Mouse (Mus musculus): ENCODE results near the gene Ccl9. TPM values are rescaled to one million over a fixed set of nuclear protein-coding genes. Genes with fewer than 3 reads are reported as not detected.

Ccl9 gene
- polyA plus RNA-seq, 1 experiment = not detected

DNA sequence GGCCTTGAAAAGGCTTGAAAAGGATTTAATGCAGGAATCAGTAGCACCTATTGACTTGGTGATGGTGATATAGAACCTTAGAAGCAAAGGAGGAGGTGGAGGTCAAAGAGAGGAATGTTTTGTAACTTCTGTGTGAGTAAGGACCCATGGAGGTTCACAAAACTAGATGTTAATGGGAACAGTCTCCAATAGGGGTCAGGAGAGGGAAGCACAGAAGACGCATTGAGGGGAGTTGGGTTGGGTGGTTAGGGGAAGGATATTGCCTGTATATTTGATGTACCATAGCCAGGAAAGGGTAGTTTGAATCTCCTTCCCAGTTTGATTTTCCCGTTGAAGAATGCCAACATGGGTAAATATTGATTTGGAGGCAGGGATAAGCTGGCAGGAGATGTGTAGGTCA lies 5.8 kb upstream of the Ccl9 start:
- TF ChIP-seq GATA1 (IDR thresholded peaks at IDR 0.05; ENCODE audit: low read length) = no peak

DNA sequence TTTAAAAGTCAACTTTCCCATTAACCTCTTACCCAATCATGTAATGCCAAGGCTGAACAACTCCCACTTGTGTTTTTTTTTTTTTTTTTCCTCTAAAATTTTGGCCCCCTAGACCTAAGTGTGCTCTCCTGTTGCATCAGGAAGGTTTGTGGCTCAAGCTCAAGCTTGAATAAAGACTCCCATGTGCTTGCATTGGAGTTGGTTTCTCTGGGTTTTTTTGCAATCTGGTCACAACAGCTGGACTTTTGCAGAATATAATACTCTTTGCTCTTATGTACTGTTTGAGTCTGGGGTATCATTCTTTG lies 5.0 kb upstream of the Ccl9 start:
- TF ChIP-seq GATA1 (IDR thresholded peaks at IDR 0.05; ENCODE audit: low read length) = no peak

- no peak for TF ChIP-seq GATA1 (IDR thresholded peaks at IDR 0.05; ENCODE audit: low read length)
These were observed 4.4 kb upstream of the Ccl9 start for GRCm38 (mm10) chr11:83582626-83583449.

DNA sequence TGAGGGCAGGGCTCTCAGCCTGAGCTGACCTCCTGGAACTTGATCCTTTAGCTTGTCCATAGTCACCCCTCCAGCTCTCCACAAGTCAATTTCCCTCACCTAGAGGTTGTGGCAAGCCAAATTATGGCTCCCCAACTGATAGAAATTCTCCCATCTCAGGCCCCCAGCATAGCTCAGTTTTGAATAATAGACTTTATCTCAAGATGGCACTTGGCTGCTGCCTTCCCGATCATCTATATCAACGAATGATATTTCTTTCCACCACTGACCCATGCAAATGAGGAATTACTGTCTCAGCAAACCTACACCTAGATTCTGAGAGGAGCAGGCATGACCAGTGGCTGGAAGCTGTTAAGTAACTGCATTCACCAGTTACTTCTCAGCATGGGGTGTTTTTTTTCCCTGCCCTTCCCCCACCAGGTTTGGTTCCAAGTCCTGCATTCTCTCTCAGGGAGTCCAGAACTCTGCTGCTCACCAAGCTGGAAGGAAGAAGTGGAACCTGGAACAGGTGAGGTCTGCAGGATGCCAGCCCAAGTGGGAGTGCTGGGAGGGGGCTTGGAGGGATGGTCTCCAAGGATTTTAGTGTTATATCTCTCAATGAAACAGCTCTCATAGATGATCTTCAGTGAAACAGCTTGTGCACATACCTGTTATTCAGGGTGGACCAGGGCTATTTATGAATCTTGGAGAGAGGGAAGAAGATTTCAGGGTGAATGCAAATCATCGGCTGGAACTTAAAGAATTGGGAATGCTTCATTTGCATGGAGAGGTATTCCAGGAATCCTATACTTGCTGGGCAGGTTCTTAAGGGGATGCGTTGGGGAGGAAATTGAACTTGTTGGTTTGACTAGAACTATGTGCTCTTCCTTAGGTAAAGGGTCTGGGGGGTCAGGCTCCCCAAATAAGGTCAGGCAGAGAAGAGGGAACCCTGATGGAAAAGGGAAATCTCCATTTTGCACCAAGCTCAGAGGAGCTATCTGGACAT lies 3.5 kb upstream of the Ccl9 start:
- TF ChIP-seq GATA1 (IDR thresholded peaks at IDR 0.05; ENCODE audit: low read length) = no peak

DNA sequence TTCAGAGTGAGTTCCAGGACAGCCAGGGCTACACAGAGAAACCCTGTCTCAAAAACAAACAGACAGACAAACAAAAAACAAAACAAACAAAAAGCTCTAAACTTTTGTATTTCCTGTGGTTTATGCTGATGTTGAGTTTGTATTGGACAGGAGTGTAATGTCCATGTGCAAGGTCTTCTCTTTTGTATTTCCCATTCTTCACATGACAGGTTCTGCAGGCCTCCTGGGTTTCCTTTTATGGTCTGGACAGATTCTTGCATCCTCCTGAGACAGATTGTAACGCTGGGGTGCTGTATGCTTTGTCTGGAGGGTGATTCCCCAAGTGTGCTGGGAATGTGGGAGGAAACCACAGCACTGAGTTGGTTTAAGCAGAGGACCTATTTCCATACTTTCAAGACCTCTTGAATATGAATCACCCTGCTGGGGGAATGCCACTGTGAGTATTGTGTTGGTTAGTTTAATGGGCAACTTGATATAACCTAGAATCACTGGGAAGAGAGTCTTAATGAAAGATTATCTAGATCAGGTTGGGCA lies 2.3 kb upstream of the Ccl9 start:
- no peak for TF ChIP-seq GATA1 (IDR thresholded peaks at IDR 0.05; ENCODE audit: low read length)

- no peak for TF ChIP-seq GATA1 (IDR thresholded peaks at IDR 0.05; ENCODE audit: low read length)
These were observed 563 bp upstream of the Ccl9 start for GRCm38 (mm10) chr11:83578999-83579398.

GRCm38 (mm10) chr11:83576927-83577555 lies 1.4 kb downstream of the Ccl9 start:
- TF ChIP-seq GATA1 (IDR thresholded peaks at IDR 0.05; ENCODE audit: low read length) = no peak

- TF ChIP-seq GATA1 (IDR thresholded peaks at IDR 0.05; ENCODE audit: low read length) = no peak
These were observed 5.6 kb downstream of the Ccl9 start for GRCm38 (mm10) chr11:83572834-83573233.

DNA sequence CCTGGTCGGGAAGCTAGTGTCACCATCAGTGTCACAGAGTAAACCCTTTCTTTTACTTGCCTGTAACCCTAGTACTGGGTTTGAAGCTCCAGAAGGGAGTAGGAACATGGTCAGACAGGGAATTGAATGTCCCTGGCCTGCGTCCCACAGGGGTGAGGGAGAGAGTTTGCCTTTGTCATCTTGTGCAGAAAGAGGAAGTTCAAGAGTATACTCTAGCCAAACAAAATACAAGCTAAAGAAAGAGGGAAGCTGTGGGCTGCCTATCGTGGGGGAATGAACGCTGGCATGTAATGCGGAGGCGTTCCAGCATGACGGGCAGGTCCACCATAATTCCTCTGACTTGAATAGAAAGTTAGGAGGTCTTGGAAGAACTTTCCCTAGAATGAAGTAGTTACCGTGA lies 6.2 kb downstream of the Ccl9 start:
- TF ChIP-seq GATA1 (IDR thresholded peaks at IDR 0.05; ENCODE audit: low read length) = no peak

DNA sequence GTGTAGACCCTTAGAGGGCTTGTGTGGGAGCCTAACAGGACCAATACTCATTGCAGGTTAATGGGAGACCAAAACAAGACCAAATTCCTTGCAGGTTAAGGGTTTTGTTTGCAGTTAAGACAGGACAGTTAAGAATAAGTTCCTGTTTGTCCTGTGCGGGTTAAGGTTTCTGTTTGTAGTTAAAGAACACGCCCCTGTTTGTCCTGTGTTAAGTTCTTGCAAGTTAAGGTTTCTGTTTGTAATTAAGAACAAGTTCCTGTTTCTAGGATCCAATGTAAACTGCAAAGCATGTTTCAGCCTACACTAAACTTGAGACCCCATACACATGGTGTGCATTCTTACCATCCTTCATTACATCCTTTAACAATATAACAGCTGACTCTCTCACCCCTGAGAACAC lies 8.2 kb downstream of the Ccl9 start:
- TF ChIP-seq GATA1 (IDR thresholded peaks at IDR 0.05; ENCODE audit: low read length) = no peak

DNA sequence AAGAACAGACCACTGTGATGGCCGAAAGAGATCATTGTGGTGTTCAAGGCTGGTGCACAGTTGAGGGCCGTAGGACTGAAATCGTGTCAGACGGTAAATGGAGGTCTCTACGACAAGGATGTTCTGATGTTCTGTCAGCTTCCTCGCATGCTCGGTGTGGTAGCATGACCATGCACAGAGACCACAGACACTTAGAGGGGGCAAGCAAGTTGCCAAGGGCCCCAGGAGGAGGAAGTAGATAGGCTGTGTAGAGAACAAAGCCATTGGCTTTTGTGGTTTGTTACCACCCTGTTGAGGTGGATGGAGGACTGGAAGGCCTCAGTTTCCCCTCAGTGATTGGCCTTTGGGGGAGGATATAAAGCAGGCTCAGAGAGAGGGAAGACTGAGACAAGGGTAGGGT lies 9.2 kb downstream of the Ccl9 start:
- TF ChIP-seq GATA1 (IDR thresholded peaks at IDR 0.05; ENCODE audit: low read length) = no peak

DNA sequence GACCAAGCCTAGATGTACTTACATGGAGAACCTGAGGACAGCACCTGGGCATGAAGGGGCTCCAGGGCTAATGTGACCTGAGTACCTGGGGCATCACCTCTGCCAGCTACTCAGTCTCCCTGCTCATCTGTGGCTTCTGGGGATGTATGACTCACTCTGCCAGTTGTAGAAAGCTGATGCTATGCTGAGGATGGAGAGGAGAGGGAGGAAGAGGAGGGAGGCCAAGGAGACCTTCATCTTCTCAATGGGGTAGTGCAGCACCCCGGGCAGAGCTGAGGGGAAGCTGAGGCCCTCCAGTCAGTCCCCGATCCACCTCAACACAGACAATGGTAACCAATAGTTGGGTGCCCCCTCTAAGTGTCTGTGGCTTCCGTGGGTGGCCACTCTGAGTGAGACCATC lies 9.7 kb downstream of the Ccl9 start:
- no peak for TF ChIP-seq GATA1 (IDR thresholded peaks at IDR 0.05; ENCODE audit: low read length)

GRCm38 (mm10) chr11:83568061-83568460 lies 10.4 kb downstream of the Ccl9 start:
- TF ChIP-seq GATA1 (IDR thresholded peaks at IDR 0.05; ENCODE audit: low read length) = no peak

- TF ChIP-seq GATA1 (IDR thresholded peaks at IDR 0.05; ENCODE audit: low read length) = no peak
These were observed 11.1 kb downstream of the Ccl9 start for GRCm38 (mm10) chr11:83567311-83567710.

GRCm38 (mm10) chr11:83566617-83567016 lies 11.8 kb downstream of the Ccl9 start:
- TF ChIP-seq GATA1 (IDR thresholded peaks at IDR 0.05; ENCODE audit: low read length) = no peak

DNA sequence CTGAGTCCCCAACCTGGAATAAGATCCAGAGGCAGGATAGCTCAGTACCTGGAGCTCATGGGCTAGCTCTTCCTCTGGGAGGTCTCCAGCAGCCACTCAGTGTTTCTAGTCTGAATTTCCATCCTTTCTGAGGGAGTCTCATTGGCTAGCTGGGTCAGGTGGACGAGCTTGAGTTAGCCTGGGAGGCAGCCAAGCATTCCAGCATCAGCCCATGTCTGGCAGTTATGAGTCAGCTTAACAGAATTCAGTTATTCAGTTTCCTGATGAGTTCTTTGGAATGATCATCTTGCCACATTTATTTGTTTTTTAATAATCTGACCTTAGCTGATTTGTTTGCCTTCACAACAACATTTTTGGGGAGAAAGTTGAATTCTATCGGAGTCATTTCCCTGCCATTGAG lies 14.7 kb downstream of the Ccl9 start:
- TF ChIP-seq GATA1 (IDR thresholded peaks at IDR 0.05; ENCODE audit: low read length) = no peak

Measured in G1E-ER4 (cell line).